Mouse (Mus musculus) T-helper 1 cell (primary cell): ENCODE data around the gene Ptpn13.

Experiments
- in situ Hi-C: fragments of 300-600 bp; cut with MboI, MseI; formaldehyde crosslinking; loops from one replicate; pipeline ENCODE4 v1.15.1; 2025; ENCODE audit warnings: high pct_unique_total_duplicates

Ptpn13 gene

GRCm38 (mm10) chr5:103424678-103425319, at the start of gene Ptpn13:
TSS of gene Ptpn13 (plus strand) at chr5:103425192.
- in situ Hi-C loops, result no loop called here

- in situ Hi-C loops, result no loop called here
Measured at GRCm38 (mm10) chr5:103375226-103375625, 49.8 kb upstream of the Ptpn13 start.

GRCm38 (mm10) chr5:103376354-103377295, 48.4 kb upstream of the Ptpn13 start:
- in situ Hi-C loops, result no loop called here

GRCm38 (mm10) chr5:103377493-103378130, 47.4 kb upstream of the Ptpn13 start:
- in situ Hi-C loops, result no loop called here

- in situ Hi-C loops, result no loop called here
Measured at GRCm38 (mm10) chr5:103380785-103381527, 44.0 kb upstream of the Ptpn13 start.

GRCm38 (mm10) chr5:103382951-103383350, 42.0 kb upstream of the Ptpn13 start:
- in situ Hi-C loops, result no loop called here

GRCm38 (mm10) chr5:103384021-103384420, 41.0 kb upstream of the Ptpn13 start:
- in situ Hi-C loops, result no loop called here

GRCm38 (mm10) chr5:103387540-103388026, 37.4 kb upstream of the Ptpn13 start:
- in situ Hi-C loops, result no loop called here

- in situ Hi-C loops, result no loop called here
Measured at GRCm38 (mm10) chr5:103389415-103389814, 35.6 kb upstream of the Ptpn13 start.

- in situ Hi-C loops, result no loop called here
Measured at GRCm38 (mm10) chr5:103393220-103393619, 31.8 kb upstream of the Ptpn13 start.

- in situ Hi-C loops, result no loop called here
Measured at GRCm38 (mm10) chr5:103393752-103394151, 31.2 kb upstream of the Ptpn13 start.

GRCm38 (mm10) chr5:103395683-103396082, 29.3 kb upstream of the Ptpn13 start:
- in situ Hi-C loops, result no loop called here

GRCm38 (mm10) chr5:103397429-103397828, 27.6 kb upstream of the Ptpn13 start:
- in situ Hi-C loops, result no loop called here

- in situ Hi-C loops, result no loop called here
Measured at GRCm38 (mm10) chr5:103404213-103404968, 20.6 kb upstream of the Ptpn13 start.

- in situ Hi-C loops, result no loop called here
Measured at GRCm38 (mm10) chr5:103405921-103406320, 19.1 kb upstream of the Ptpn13 start.

- in situ Hi-C loops, result no loop called here
Measured at GRCm38 (mm10) chr5:103412020-103412747, 12.8 kb upstream of the Ptpn13 start.

- in situ Hi-C loops, result no loop called here
Measured at GRCm38 (mm10) chr5:103414542-103414941, 10.4 kb upstream of the Ptpn13 start.

GRCm38 (mm10) chr5:103418009-103418408, 7.0 kb upstream of the Ptpn13 start:
- in situ Hi-C loops, result no loop called here

GRCm38 (mm10) chr5:103418886-103419285, 6.1 kb upstream of the Ptpn13 start:
- in situ Hi-C loops, result no loop called here

GRCm38 (mm10) chr5:103420568-103420967, 4.4 kb upstream of the Ptpn13 start:
- in situ Hi-C loops, result no loop called here
